Mouse (Mus musculus) heart, embryonic 11.5 days (tissue): ENCODE data around the gene Aph1b. TPM values are rescaled to one million over a fixed set of nuclear protein-coding genes. Genes with fewer than 3 reads are reported as not detected.
"Not testable (repeated sequence)": the region's sequence is repeated elsewhere in the genome, so short reads cannot be mapped to it uniquely, and the experiment has no call there.

ENCODE experiments used
- ATAC-seq: fragments of 200-750 bp; cut with Nextera tagmentation; replicated peaks from 2 replicates; pipeline ENCODE4 v1.8.0; 2017; ENCODE audit warnings: moderate library complexity; ENCODE audit not compliant: insufficient number of reproducible peaks, low FRiP score, low TSS enrichment
- H3K27ac ChIP-seq: fragments of 300-500 bp; sonication (generic); 2 replicates; pipeline ENCODE4 v1.5.1; 2014; ENCODE audit warnings: mild to moderate bottlenecking, low read depth, low read length
- H3K27me3 ChIP-seq: fragments of 300-500 bp; sonication (generic); 2 replicates; pipeline ENCODE4 v1.6.1; 2014; ENCODE audit warnings: mild to moderate bottlenecking, low read length, mixed read lengths; ENCODE audit not compliant: control insufficient read depth, insufficient read depth
- H3K36me3 ChIP-seq: fragments of 300-500 bp; sonication (generic); 2 replicates; pipeline ENCODE4 v1.6.1; 2014; ENCODE audit warnings: mild to moderate bottlenecking, low read length, moderate library complexity, mixed read lengths; ENCODE audit not compliant: control insufficient read depth, insufficient read depth
- H3K4me1 ChIP-seq: fragments of 300-500 bp; sonication (generic); 2 replicates; pipeline ENCODE4 v1.6.1; 2014; ENCODE audit warnings: low read length; ENCODE audit not compliant: control insufficient read depth, insufficient read depth
- H3K4me2 ChIP-seq: fragments of 300-500 bp; sonication (generic); 2 replicates; pipeline ENCODE4 v1.6.1; 2014; ENCODE audit warnings: mild to moderate bottlenecking, moderate library complexity
- H3K4me3 ChIP-seq: fragments of 300-500 bp; sonication (generic); 2 replicates; pipeline ENCODE4 v1.5.1; 2014; ENCODE audit warnings: low read depth, low read length
- H3K9ac ChIP-seq: fragments of 300-500 bp; sonication (generic); 2 replicates; pipeline ENCODE4 v1.6.1; 2014; ENCODE audit warnings: mild to moderate bottlenecking, low read depth, low read length, moderate library complexity
- H3K9me3 ChIP-seq: fragments of 300-500 bp; sonication (generic); replicated peaks from 2 replicates; pipeline ENCODE4 v1.6.1; 2016; ENCODE audit warnings: low read length; ENCODE audit not compliant: control insufficient read depth
- WGBS: fragments of 180-500 bp; shearing (Covaris S2); extraction: QIAGEN DNeasy Blood & Tissue Kit; methylation state at CpG from one replicate; pipeline ENCODE4 v1.1.7; 2014; ENCODE audit not compliant: insufficient replicate concordance; 5-methylcytosine and 5-hydroxymethylcytosine counted together
- polyA plus RNA-seq: library from polyadenylated mRNA; unstranded; fragments of >200 nt; fragmentation: Nextera tagmentation; extraction: Ambion mirVana; gene quantifications from 2 replicates; pipeline ENCODE4 v1.2.1, GENCODE M21; 2014

Gene Aph1b
- polyA plus RNA-seq, 1 experiment from 2014 or later: 8.9 TPM

- Histone ChIP-seq H3K9ac (no peak overlapping the region), H3K4me2 (no peak overlapping the region), H3K27me3 (no peaks in the 10 kb centered on the region), H3K36me3 (no peaks in the 10 kb centered on the region), H3K27ac (no peak overlapping the region), H3K9me3 (no peaks in the 10 kb centered on the region), H3K4me1 (no peaks in the 10 kb centered on the region), H3K4me3 (no peak overlapping the region)
- WGBS: 23% methylated on average over 2 of the region's 2 CpGs
- ATAC-seq: no peak
Observed at GRCm38 (mm10) chr9:66813392-66813791, 18.1 kb upstream of the Aph1b start.

GRCm38 (mm10) chr9:66805951-66806350 lies 10.7 kb upstream of the Aph1b start:
- WGBS: 2% methylated on average over 29 of the region's 37 CpGs
- not testable (repeated sequence) for H3K27ac ChIP-seq, H3K9me3 ChIP-seq, H3K4me1 ChIP-seq, H3K36me3 ChIP-seq, ATAC-seq, H3K9ac ChIP-seq
- peaks cover 17% of the 10 kb centered on the region for H3K27me3 ChIP-seq
- H3K4me3 ChIP-seq: peak overlapping the region; percentile 36
- peak overlapping the region; percentile 61 for H3K4me2 ChIP-seq

GRCm38 (mm10) chr9:66801947-66802346 lies 6.7 kb upstream of the Aph1b start:
- no peak for ATAC-seq
- H3K9ac ChIP-seq: no peak overlapping the region

GRCm38 (mm10) chr9:66796739-66797138 lies 1.4 kb upstream of the Aph1b start, which contains the start of gene Gm10647:
TSS of gene Gm10647 (plus strand) at chr9:66797039.
- H3K4me2 ChIP-seq: peak within 1 kb of the TSS; percentile 91
- 0 out of 2 replicates have a peak, but pooled peaks cover 3% of the 10 kb centered on the region for H3K4me1 ChIP-seq
- no peaks in the 10 kb centered on the region for H3K36me3 ChIP-seq
- peak within 1 kb of the TSS; percentile 72 for H3K4me3 ChIP-seq
- ATAC-seq: no peak
- H3K27ac ChIP-seq: peak within 1 kb of the TSS; percentile 94; the same call in 1 of the 2 replicates
- peak within 1 kb of the TSS; percentile 49; the same call in 1 of the 2 replicates for H3K9ac ChIP-seq
- WGBS: 78% methylated on average over 5 of the region's 5 CpGs
- H3K27me3 ChIP-seq: no peaks in the 10 kb centered on the region
- no peaks in the 10 kb centered on the region for H3K9me3 ChIP-seq

More at GRCm38 (mm10) chr9:66801947-66802346, 6.7 kb upstream of the Aph1b start:
- H3K9me3 ChIP-seq: no peaks in the 10 kb centered on the region
- H3K4me2 ChIP-seq: peak overlapping the region; percentile 53
- peaks cover 14% of the 10 kb centered on the region for H3K27me3 ChIP-seq
- no peak overlapping the region for H3K27ac ChIP-seq
- H3K4me3 ChIP-seq: no peak overlapping the region
- 31% methylated on average over 12 of the region's 12 CpGs for WGBS
- H3K4me1 ChIP-seq: peaks cover 4% of the 10 kb centered on the region; the same call in 1 of the 2 replicates
- H3K36me3 ChIP-seq: no peaks in the 10 kb centered on the region

GRCm38 (mm10) chr9:66794629-66795463 lies 444 bp downstream of the Aph1b start:
- Histone ChIP-seq H3K9ac (peak overlapping the region; percentile 78), H3K27me3 (no peaks in the 10 kb centered on the region), H3K9me3 (no peaks in the 10 kb centered on the region), H3K4me1 (0 out of 2 replicates have a peak, but pooled peaks cover 3% of the 10 kb centered on the region), H3K27ac (peak overlapping the region; percentile 94), H3K4me2 (peak overlapping the region; percentile 91), H3K4me3 (peak overlapping the region; percentile 72), H3K36me3 (no peaks in the 10 kb centered on the region)
- WGBS: 2% methylated on average over 43 of the region's 43 CpGs
- ATAC-seq: peak; percentile 11; the same call in 1 of the 2 replicates

- Histone ChIP-seq H3K4me3 (no peak overlapping the region), H3K27ac (no peak overlapping the region), H3K36me3 (peaks cover under 1% of the 10 kb centered on the region; the same call in 1 of the 2 replicates), H3K4me1 (no peaks in the 10 kb centered on the region), H3K4me2 (no peak overlapping the region), H3K9me3 (no peaks in the 10 kb centered on the region), H3K27me3 (no peaks in the 10 kb centered on the region), H3K9ac (no peak overlapping the region)
- ATAC-seq: no peak
- WGBS: 21% methylated on average over 2 of the region's 2 CpGs
Observed at GRCm38 (mm10) chr9:66787821-66788220, 7.5 kb downstream of the Aph1b start.

- not testable (repeated sequence) for H3K9me3 ChIP-seq, H3K36me3 ChIP-seq, H3K27ac ChIP-seq, H3K27me3 ChIP-seq, ATAC-seq, H3K4me2 ChIP-seq, H3K9ac ChIP-seq, H3K4me3 ChIP-seq, H3K4me1 ChIP-seq
- no CpG with 5 or more reads among the region's 3 CpGs for WGBS
Observed at GRCm38 (mm10) chr9:66784552-66784951, 10.7 kb downstream of the Aph1b start.

- Histone ChIP-seq H3K4me2 (no peak overlapping the region), H3K4me3 (no peak overlapping the region), H3K27ac (no peak overlapping the region), H3K27me3 (no peaks in the 10 kb centered on the region), H3K36me3 (no peaks in the 10 kb centered on the region), H3K9me3 (no peaks in the 10 kb centered on the region), H3K9ac (no peak overlapping the region), H3K4me1 (no peaks in the 10 kb centered on the region)
- no peak for ATAC-seq
Observed at GRCm38 (mm10) chr9:66770701-66771100, 24.6 kb downstream of the Aph1b start.
